9 mouse cellular contexts compared by ENCODE assay signal in the genomic region with DNA sequence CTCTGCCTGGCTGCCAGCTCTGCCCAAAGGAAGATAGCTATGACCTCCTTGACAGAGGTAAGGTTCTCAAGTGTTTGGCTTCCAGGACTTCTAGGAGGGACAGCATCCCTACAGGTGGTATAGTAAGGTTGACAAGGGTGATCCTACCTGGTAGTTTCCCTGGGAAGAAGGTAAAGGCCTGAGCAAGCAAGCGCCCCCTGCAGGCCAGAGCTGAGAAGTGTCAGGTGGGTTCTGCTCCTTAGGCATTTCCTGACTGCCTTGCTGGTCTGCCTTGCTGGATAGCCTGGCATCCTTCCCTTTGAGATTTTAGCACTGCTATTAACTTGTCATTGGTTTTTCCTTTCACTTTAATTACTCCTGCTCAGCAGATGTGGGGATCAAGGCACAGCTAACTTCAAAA.
DNase-seq lines count a peak whose midpoint lies in the region; ATAC-seq and TF ChIP-seq lines count a peak whose summit lies in the region.
"Had no signal": no experiment of that assay in that cellular context is flagged by ENCODE, and none has a peak within 500 bp of the region (broad histone marks: within the 10 kb centered on the region; RNA-seq: fewer than 3 reads in every experiment).

No protein-coding gene starts in this region.

- 6% methylated on average over 1 of the region's 1 CpGs for WGBS in lung, embryonic 14.5 days
- 0% methylated on average over 1 of the region's 1 CpGs for WGBS in hindbrain, embryonic 16.5 days
- 0% methylated on average over 1 of the region's 1 CpGs for WGBS in hindbrain, embryonic 11.5 days

- no peaks in the 10 kb centered on the region for H3K27me3 ChIP-seq in lung, embryonic 14.5 days (ENCODE audit: insufficient read depth, low read length)
- H3K27me3 ChIP-seq in splenic B cell, adult 2 months (ENCODE audit: control insufficient read depth, insufficient read depth, low read length, poor library complexity, severe bottlenecking) = no peaks in the 10 kb centered on the region; the same call in 1 of the 2 replicates
- H3K27me3 ChIP-seq in hindbrain, embryonic 16.5 days (replicated peaks; ENCODE audit: control insufficient read depth, insufficient read depth, low read length) = no peaks in the 10 kb centered on the region
- H3K27me3 ChIP-seq in hindbrain, embryonic 11.5 days (ENCODE audit: control insufficient read depth, insufficient read depth, low read length) = no peaks in the 10 kb centered on the region

- H3K4me2 ChIP-seq in lung, embryonic 14.5 days = no peak overlapping the region
- no peak overlapping the region for H3K4me2 ChIP-seq in hindbrain, embryonic 16.5 days (ENCODE audit: low read length)
- no peak overlapping the region for H3K4me2 ChIP-seq in hindbrain, embryonic 11.5 days (replicated peaks; ENCODE audit: low read depth, low read length)
- H3K4me2 ChIP-seq: midbrain, embryonic 11.5 days had no signal

- ATAC-seq in CD4-positive, CD25-positive, alpha-beta regulatory T cell, adult 4 months = no peak
- ATAC-seq in lung, embryonic 14.5 days (ENCODE audit: insufficient read depth) = no peak
- ATAC-seq in hindbrain, embryonic 16.5 days = no peak
- ATAC-seq in hindbrain, embryonic 11.5 days (ENCODE audit: low FRiP score) = no peak

- H3K36me3 ChIP-seq in lung, embryonic 14.5 days (ENCODE audit: insufficient read depth) = no peaks in the 10 kb centered on the region
- H3K36me3 ChIP-seq in splenic B cell, adult 2 months (ENCODE audit: control insufficient read depth, insufficient read depth, low read length, poor library complexity, severe bottlenecking) = no peaks in the 10 kb centered on the region
- H3K36me3 ChIP-seq in hindbrain, embryonic 16.5 days (ENCODE audit: control insufficient read depth, insufficient read depth, low read length) = no peaks in the 10 kb centered on the region
- H3K36me3 ChIP-seq in hindbrain, embryonic 11.5 days (ENCODE audit: control insufficient read depth, insufficient read depth, low read length) = no peaks in the 10 kb centered on the region

- H3K27ac ChIP-seq in lung, embryonic 14.5 days (ENCODE audit: low read depth) = no peak overlapping the region
- H3K27ac ChIP-seq in hindbrain, embryonic 16.5 days (ENCODE audit: low read depth, low read length) = no peak overlapping the region
- no peak overlapping the region for H3K27ac ChIP-seq in hindbrain, embryonic 11.5 days (ENCODE audit: low read depth, low read length)

- peak; percentile 63 for DNase-seq in CD4-positive, CD25-positive, alpha-beta regulatory T cell, adult 2 months (ENCODE audit: low read depth, low spot score)
- DNase-seq in lung, embryonic 14.5 days = peak; percentile 50
- DNase-seq in lung, postnatal 25 days (ENCODE audit: low spot score) = no peak
- DNase-seq in brain, adult 2 months (ENCODE audit: low read depth, low spot score) = peak; percentile 51
- peak; percentile 24 for DNase-seq in splenic B cell, adult 2 months (ENCODE audit: low read depth, low spot score)
- no peak for DNase-seq in hindbrain, embryonic 11.5 days (ENCODE audit: low spot score)

- no peak overlapping the region for H3K4me3 ChIP-seq in lung, embryonic 14.5 days (ENCODE audit: low read depth, low read length)
- no peak overlapping the region for H3K4me3 ChIP-seq in hindbrain, embryonic 16.5 days (ENCODE audit: low read length)
- H3K4me3 ChIP-seq in hindbrain, embryonic 11.5 days (ENCODE audit: low read depth, low read length) = no peak overlapping the region

- TF ChIP-seq CTCF in lung, embryonic 14.5 days (IDR thresholded peaks at IDR 0.05; ENCODE audit: low read depth) = peak; percentile 69

- no peaks in the 10 kb centered on the region for H3K4me1 ChIP-seq in lung, embryonic 14.5 days (ENCODE audit: insufficient read depth)
- H3K4me1 ChIP-seq in hindbrain, embryonic 16.5 days (ENCODE audit: control insufficient read depth, insufficient read depth, low read depth, low read length) = no peaks in the 10 kb centered on the region
- H3K4me1 ChIP-seq in hindbrain, embryonic 11.5 days (replicated peaks; ENCODE audit: control insufficient read depth, insufficient read depth, low read length) = no peaks in the 10 kb centered on the region

- H3K9me3 ChIP-seq in lung, embryonic 14.5 days (ENCODE audit: low read depth, low read length) = no peaks in the 10 kb centered on the region
- H3K9me3 ChIP-seq in hindbrain, embryonic 16.5 days (ENCODE audit: control insufficient read depth, low read length) = no peaks in the 10 kb centered on the region
- H3K9me3 ChIP-seq in hindbrain, embryonic 11.5 days (ENCODE audit: control insufficient read depth, low read length) = no peaks in the 10 kb centered on the region

- no peak overlapping the region for H3K9ac ChIP-seq in lung, embryonic 14.5 days
- H3K9ac ChIP-seq in hindbrain, embryonic 16.5 days (ENCODE audit: low read depth, low read length) = no peak overlapping the region
- H3K9ac ChIP-seq in hindbrain, embryonic 11.5 days (ENCODE audit: low read depth, low read length) = no peak overlapping the region

Comparison
In these comparisons a context has a peak if more than half of its experiments do, and no peak if none do; other contexts are left out.
1. DNase-seq: peak in CD4-positive, CD25-positive, alpha-beta regulatory T cell, adult 2 months (single experiment), lung, embryonic 14.5 days (single experiment), brain, adult 2 months (single experiment) and splenic B cell, adult 2 months (single experiment); none in lung, postnatal 25 days (single experiment) and hindbrain, embryonic 11.5 days (single experiment).